In the genomic region with DNA sequence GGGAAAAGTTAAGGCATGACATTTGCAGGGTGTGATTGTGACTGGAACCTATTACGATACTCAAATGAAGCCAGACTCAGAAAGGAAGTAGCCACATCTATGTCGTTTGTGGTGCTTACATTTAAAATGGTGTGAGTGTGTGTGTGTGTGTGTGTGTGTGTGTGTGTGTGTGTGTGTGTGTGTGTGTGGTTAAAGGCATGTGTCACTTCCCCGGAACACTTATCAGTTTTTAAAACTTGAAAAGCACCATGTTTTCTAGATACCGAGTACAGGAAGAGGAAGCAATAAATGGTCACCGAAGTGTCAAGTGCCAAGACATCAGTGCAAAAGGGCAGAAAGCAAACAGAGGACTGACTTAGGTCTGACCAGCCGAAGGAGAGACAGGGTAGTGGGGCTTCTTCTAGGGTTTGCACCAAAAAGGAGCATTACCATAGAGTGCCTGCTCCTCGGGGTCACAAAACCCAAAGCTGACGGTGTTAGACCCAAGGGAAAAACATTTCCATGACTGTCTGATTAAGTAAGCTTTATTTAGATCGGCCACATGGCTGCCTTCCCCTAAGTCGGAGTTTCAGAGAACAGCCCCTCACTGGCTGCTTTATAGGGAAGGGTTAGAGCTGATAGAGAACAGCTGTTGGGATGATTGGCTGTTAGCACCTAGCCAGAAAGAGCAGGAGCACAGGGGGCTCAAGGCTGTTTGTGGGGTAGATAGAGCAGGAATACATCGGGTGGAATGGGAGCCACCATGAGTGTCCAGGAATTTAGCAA, we compare ENCODE assay signal across 14 mouse cellular contexts. TPM values are rescaled to one million over a fixed set of nuclear protein-coding genes. Genes with fewer than 3 reads are reported as not detected.
DNase-seq lines count a peak whose midpoint lies in the region; ATAC-seq and TF ChIP-seq lines count a peak whose summit lies in the region.
"Had no signal": no experiment of that assay in that cellular context is flagged by ENCODE, and none has a peak within 500 bp of the region (broad histone marks: within the 10 kb centered on the region; RNA-seq: fewer than 3 reads in every experiment).

No protein-coding gene starts in this region.

- H3K4me1 ChIP-seq in heart, embryonic 12.5 days (replicated peaks), result peaks cover 17% of the 10 kb centered on the region
- H3K4me1 ChIP-seq in heart, adult 2 months (ENCODE audit: control insufficient read depth, insufficient read depth, low read length), result peaks cover 2% of the 10 kb centered on the region; the same call in 1 of the 2 replicates
- H3K4me1 ChIP-seq in spleen, adult 2 months (ENCODE audit: control insufficient read depth, insufficient read depth, insufficient read length), result peaks cover 36% of the 10 kb centered on the region
- no peaks in the 10 kb centered on the region for H3K4me1 ChIP-seq in forebrain, embryonic 15.5 days
- H3K4me1 ChIP-seq in hindbrain, embryonic 12.5 days, result no peaks in the 10 kb centered on the region
- H3K4me1 ChIP-seq: forebrain, embryonic 10.5 days had no signal

- no peaks in the 10 kb centered on the region for H3K36me3 ChIP-seq in heart, embryonic 12.5 days
- H3K36me3 ChIP-seq in heart, adult 2 months (ENCODE audit: control insufficient read depth, insufficient read depth, low read length), result no peaks in the 10 kb centered on the region
- H3K36me3 ChIP-seq in spleen, adult 2 months (ENCODE audit: control insufficient read depth, insufficient read depth, low read length), result peaks cover 2% of the 10 kb centered on the region; the same call in 1 of the 2 replicates
- no peaks in the 10 kb centered on the region for H3K36me3 ChIP-seq in forebrain, embryonic 15.5 days
- H3K36me3 ChIP-seq in hindbrain, embryonic 12.5 days, result no peaks in the 10 kb centered on the region
- H3K36me3 ChIP-seq: forebrain, embryonic 10.5 days; kidney, embryonic 15.5 days had no signal

- peak; percentile 69; the same call in 1 of the 2 replicates for ATAC-seq in heart, embryonic 12.5 days (ENCODE audit: insufficient number of reproducible peaks, low FRiP score)
- no peak for ATAC-seq in forebrain, embryonic 15.5 days (replicated peaks)
- no peak for ATAC-seq in hindbrain, embryonic 12.5 days (ENCODE audit: low FRiP score)
- ATAC-seq: lung, postnatal 0 days had no signal

- no peak overlapping the region for H3K9ac ChIP-seq in heart, embryonic 12.5 days
- H3K9ac ChIP-seq in heart, adult 2 months (ENCODE audit: low read depth, low read length), result no peak overlapping the region
- H3K9ac ChIP-seq in forebrain, embryonic 15.5 days (replicated peaks), result no peak overlapping the region
- no peak overlapping the region for H3K9ac ChIP-seq in hindbrain, embryonic 12.5 days
- H3K9ac ChIP-seq: kidney, embryonic 15.5 days had no signal

- DNase-seq in heart, adult 2 months, result no peak
- DNase-seq in spleen, adult 2 months (ENCODE audit: low read depth in 1 of 2, low spot score in 2 of 2), result peak; percentile 27 to 50
- DNase-seq in spleen, postnatal 14 days (ENCODE audit: low spot score in 2 of 2), result no peak
- DNase-seq in induced T-regulatory cell, adult 2 months (ENCODE audit: low read depth), result peak; percentile 65
- peak; percentile 54 to 62 for DNase-seq in natural killer cell, adult 2 months (ENCODE audit: low spot score in 2 of 2)

- TF ChIP-seq POLR2A in heart, adult 2 months (IDR thresholded peaks at IDR 0.05; ENCODE audit: insufficient read depth, low read depth, low read length), result no peak
- no peak; the same call in 1 of the 2 replicates for TF ChIP-seq POLR2A in spleen, adult 2 months (IDR thresholded peaks at IDR 0.05; ENCODE audit: low read depth, low read length)

- WGBS in heart, embryonic 12.5 days, result 15% methylated on average over 11 of the region's 11 CpGs
- 10% methylated on average over 11 of the region's 11 CpGs for WGBS in heart, adult 2 months
- WGBS in spleen, adult 2 months, result 7% methylated on average over 11 of the region's 11 CpGs
- WGBS in forebrain, embryonic 15.5 days, result 80% methylated on average over 11 of the region's 11 CpGs
- WGBS in hindbrain, embryonic 12.5 days, result 68% methylated on average over 11 of the region's 11 CpGs

- H3K27ac ChIP-seq in heart, embryonic 12.5 days (ENCODE audit: poor library complexity, severe bottlenecking), result peak overlapping the region; percentile 71
- H3K27ac ChIP-seq in heart, adult 2 months, result no peak overlapping the region
- peak overlapping the region; percentile 90 for H3K27ac ChIP-seq in spleen, adult 2 months (ENCODE audit: insufficient read depth, low read length)
- no peak overlapping the region for H3K27ac ChIP-seq in forebrain, embryonic 15.5 days (replicated peaks)
- H3K27ac ChIP-seq in hindbrain, embryonic 12.5 days, result no peak overlapping the region
- H3K27ac ChIP-seq: forebrain, embryonic 10.5 days; kidney, embryonic 15.5 days had no signal

- H3K79me2 ChIP-seq in heart, adult 2 months (replicated peaks; ENCODE audit: control insufficient read depth, insufficient read depth, low read length), result no peaks in the 10 kb centered on the region

- no peak for TF ChIP-seq EP300 in heart, adult 2 months (IDR thresholded peaks at IDR 0.05; ENCODE audit: insufficient read depth, low read depth, low read length)

- intact Hi-C loops in heart, adult 2 months (cut with DNase I), result no loop called here

- no peak overlapping the region for H3K4me3 ChIP-seq in heart, embryonic 12.5 days
- no peak overlapping the region for H3K4me3 ChIP-seq in heart, adult 2 months
- H3K4me3 ChIP-seq in spleen, adult 2 months (ENCODE audit: extremely low read depth, insufficient read depth, insufficient read length), result peak overlapping the region; percentile 18; the same call in 1 of the 2 replicates
- no peak overlapping the region for H3K4me3 ChIP-seq in forebrain, embryonic 15.5 days
- no peak overlapping the region for H3K4me3 ChIP-seq in hindbrain, embryonic 12.5 days
- H3K4me3 ChIP-seq: forebrain, embryonic 10.5 days; kidney, embryonic 15.5 days had no signal

- no peaks in the 10 kb centered on the region; the same call in 1 of the 2 replicates for H3K27me3 ChIP-seq in heart, embryonic 12.5 days (replicated peaks)
- no peaks in the 10 kb centered on the region for H3K27me3 ChIP-seq in heart, adult 2 months (ENCODE audit: control insufficient read depth, insufficient read depth, low read length)
- no peaks in the 10 kb centered on the region for H3K27me3 ChIP-seq in spleen, adult 2 months (ENCODE audit: control insufficient read depth, insufficient read depth, low read length)
- no peaks in the 10 kb centered on the region for H3K27me3 ChIP-seq in forebrain, embryonic 15.5 days
- H3K27me3 ChIP-seq in hindbrain, embryonic 12.5 days, result peaks cover under 1% of the 10 kb centered on the region; the same call in 1 of the 2 replicates

- H3K4me2 ChIP-seq in heart, embryonic 12.5 days, result peak overlapping the region; percentile 49
- no peak overlapping the region for H3K4me2 ChIP-seq in forebrain, embryonic 15.5 days (replicated peaks)
- no peak overlapping the region for H3K4me2 ChIP-seq in hindbrain, embryonic 12.5 days (replicated peaks)
- H3K4me2 ChIP-seq: kidney, embryonic 15.5 days had no signal

- no peak for TF ChIP-seq CTCF in heart, adult 2 months (IDR thresholded peaks at IDR 0.05)
- TF ChIP-seq CTCF in spleen, adult 2 months (IDR thresholded peaks at IDR 0.05; ENCODE audit: extremely low read depth, insufficient read depth, insufficient read length, insufficient replicate concordance), result no peak

- H3K9me3 ChIP-seq in heart, embryonic 12.5 days (replicated peaks), result no peaks in the 10 kb centered on the region
- no peaks in the 10 kb centered on the region for H3K9me3 ChIP-seq in forebrain, embryonic 15.5 days
- no peaks in the 10 kb centered on the region for H3K9me3 ChIP-seq in hindbrain, embryonic 12.5 days (replicated peaks)
- H3K9me3 ChIP-seq: forebrain, embryonic 10.5 days; kidney, embryonic 15.5 days had no signal

RNA-seq across cellular contexts. Expression of gene Prss39, which starts 19.1 kb away (rescaled TPM):
- polyA plus RNA-seq in heart, embryonic 12.5 days (2016; fragmentation: Nextera tagmentation; extraction: Ambion mirVana), result not detected in 2 replicates
- not detected for total RNA-seq in heart, adult 2 months (2021)
- 0.21 and 0.38 TPM in 2 replicates for polyA plus RNA-seq in heart, adult 2 months (2012; rRNA removed)
- polyA plus RNA-seq in spleen, adult 2 months (2012; rRNA removed), result 0.12 TPM in 1 of 2 replicates, not detected in the other
- not detected in 2 replicates for polyA plus RNA-seq in forebrain, embryonic 15.5 days (2015; fragmentation: Nextera tagmentation; extraction: Ambion mirVana)
- polyA plus RNA-seq in hindbrain, embryonic 12.5 days (2016; fragmentation: Nextera tagmentation; extraction: Ambion mirVana), result not detected in 2 replicates
- total RNA-seq: layer of hippocampus, postnatal 25 days had no signal
- polyA plus RNA-seq: forebrain, embryonic 10.5 days; kidney, embryonic 15.5 days; lung, postnatal 0 days had no signal

RNA-seq across cellular contexts. Expression of gene Ptpn18, which starts 19.5 kb away (rescaled TPM):
- polyA plus RNA-seq in heart, embryonic 12.5 days (2016; fragmentation: Nextera tagmentation; extraction: Ambion mirVana), result 10.4 and 10.8 TPM in 2 replicates
- total RNA-seq in heart, adult 2 months (2021), result 1 to 10 TPM; 4.2 TPM
- 6.5 and 16.3 TPM in 2 replicates for polyA plus RNA-seq in heart, adult 2 months (2012; rRNA removed)
- polyA plus RNA-seq in spleen, adult 2 months (2012; rRNA removed), result 587 and 1,136 TPM in 2 replicates
- 3.9 and 8.0 TPM in 2 replicates for polyA plus RNA-seq in forebrain, embryonic 15.5 days (2015; fragmentation: Nextera tagmentation; extraction: Ambion mirVana)
- 6.9 and 12.0 TPM in 2 replicates for polyA plus RNA-seq in hindbrain, embryonic 12.5 days (2016; fragmentation: Nextera tagmentation; extraction: Ambion mirVana)

RNA-seq across cellular contexts. Expression of gene Imp4, which starts 39.4 kb away (rescaled TPM):
- polyA plus RNA-seq in heart, embryonic 12.5 days (2016; fragmentation: Nextera tagmentation; extraction: Ambion mirVana), result 65.9 and 74.8 TPM in 2 replicates
- total RNA-seq in heart, adult 2 months (2021), result 10 to 100 TPM; 26.5 to 28.6 TPM
- 21.1 and 24.2 TPM in 2 replicates for polyA plus RNA-seq in heart, adult 2 months (2012; rRNA removed)
- 40.7 and 49.2 TPM in 2 replicates for polyA plus RNA-seq in spleen, adult 2 months (2012; rRNA removed)
- polyA plus RNA-seq in forebrain, embryonic 15.5 days (2015; fragmentation: Nextera tagmentation; extraction: Ambion mirVana), result 62.1 and 66.7 TPM in 2 replicates
- polyA plus RNA-seq in hindbrain, embryonic 12.5 days (2016; fragmentation: Nextera tagmentation; extraction: Ambion mirVana), result 69.7 and 70.1 TPM in 2 replicates

RNA-seq across cellular contexts. Expression of gene Ccdc115, which starts 39.6 kb away (rescaled TPM):
- 45.9 and 46.6 TPM in 2 replicates for polyA plus RNA-seq in heart, embryonic 12.5 days (2016; fragmentation: Nextera tagmentation; extraction: Ambion mirVana)
- 10 to 100 TPM; 15.1 to 15.2 TPM for total RNA-seq in heart, adult 2 months (2021)
- polyA plus RNA-seq in heart, adult 2 months (2012; rRNA removed), result 15.5 and 17.8 TPM in 2 replicates
- polyA plus RNA-seq in spleen, adult 2 months (2012; rRNA removed), result 19.2 and 25.7 TPM in 2 replicates
- 69.2 and 70.9 TPM in 2 replicates for polyA plus RNA-seq in forebrain, embryonic 15.5 days (2015; fragmentation: Nextera tagmentation; extraction: Ambion mirVana)
- 61.4 and 62.9 TPM in 2 replicates for polyA plus RNA-seq in hindbrain, embryonic 12.5 days (2016; fragmentation: Nextera tagmentation; extraction: Ambion mirVana)

RNA-seq across cellular contexts. Expression of gene Cfc1, which starts 56.4 kb away (rescaled TPM):
- 0.32 and 0.42 TPM in 2 replicates for polyA plus RNA-seq in heart, embryonic 12.5 days (2016; fragmentation: Nextera tagmentation; extraction: Ambion mirVana)
- not detected for total RNA-seq in heart, adult 2 months (2021)
- not detected in 2 replicates for polyA plus RNA-seq in heart, adult 2 months (2012; rRNA removed)
- not detected in 2 replicates for polyA plus RNA-seq in spleen, adult 2 months (2012; rRNA removed)
- polyA plus RNA-seq in forebrain, embryonic 15.5 days (2015; fragmentation: Nextera tagmentation; extraction: Ambion mirVana), result not detected in 2 replicates
- not detected in 2 replicates for polyA plus RNA-seq in hindbrain, embryonic 12.5 days (2016; fragmentation: Nextera tagmentation; extraction: Ambion mirVana)
- total RNA-seq: layer of hippocampus, postnatal 25 days had no signal
- polyA plus RNA-seq: forebrain, embryonic 10.5 days; gonadal fat pad, adult 2 months; kidney, embryonic 15.5 days; lung, postnatal 0 days; testis, adult 2 months had no signal

Comparison
In these comparisons a context has a peak if more than half of its experiments do, and no peak if none do; other contexts are left out.
1. H3K27ac ChIP-seq: peak in heart, embryonic 12.5 days (single experiment) and spleen, adult 2 months (single experiment); none in heart, adult 2 months (single experiment), forebrain, embryonic 15.5 days (single experiment) and hindbrain, embryonic 12.5 days (single experiment).
2. DNase-seq: peak in spleen, adult 2 months (2 of 2), induced T-regulatory cell, adult 2 months (single experiment) and natural killer cell, adult 2 months (2 of 2); none in heart, adult 2 months (0 of 2) and spleen, postnatal 14 days (0 of 2).
3. RNA of gene Ptpn18, which starts 19.5 kb away (polyA plus RNA-seq): 587 to 1,136 TPM in spleen, adult 2 months; 6.5 to 16.3 TPM in heart, adult 2 months, 10.4 to 10.8 TPM in heart, embryonic 12.5 days, 6.9 to 12.0 TPM in hindbrain, embryonic 12.5 days and 3.9 to 8.0 TPM in forebrain, embryonic 15.5 days; every median in the first group is over 10 times any median in the second.